Mouse (Mus musculus): ENCODE results near the gene Dnph1. TPM values are rescaled to one million over a fixed set of nuclear protein-coding genes. Genes with fewer than 3 reads are reported as not detected.

Dnph1 gene
- total RNA-seq (2021) = 1 to 10 TPM; 3.5 to 5.4 TPM

- intact Hi-C loops (cut with DNase I) = no loop called here
- peak; percentile 76 to 80 for DNase-seq (ENCODE audit: low spot score in 2 of 2)
Measured at GRCm38 (mm10) chr17:46496623-46497434, at the start of gene Dnph1. Gene Dnph1 (plus strand): TSS chr17:46496711.

GRCm38 (mm10) chr17:46452683-46453082 is 43.8 kb upstream of the Dnph1 start:
- intact Hi-C loops (cut with DNase I) = no loop called here

GRCm38 (mm10) chr17:46453302-46453948 is 43.1 kb upstream of the Dnph1 start:
- no peak for DNase-seq (ENCODE audit: low spot score in 2 of 2)
- intact Hi-C loops (cut with DNase I) = no loop called here

More at GRCm38 (mm10) chr17:46452683-46453082, 43.8 kb upstream of the Dnph1 start:
- no peak for DNase-seq (ENCODE audit: low spot score in 2 of 2)

GRCm38 (mm10) chr17:46453970-46454411 is 42.5 kb upstream of the Dnph1 start:
- intact Hi-C loops (cut with DNase I) = no loop called here
- DNase-seq (ENCODE audit: low spot score in 2 of 2) = no peak

- no peak for DNase-seq (ENCODE audit: low spot score in 2 of 2)
- intact Hi-C loops (cut with DNase I) = no loop called here
Measured at GRCm38 (mm10) chr17:46454539-46454938, 42.0 kb upstream of the Dnph1 start.

GRCm38 (mm10) chr17:46455110-46455691 is 41.3 kb upstream of the Dnph1 start:
- no peak for DNase-seq (ENCODE audit: low spot score in 2 of 2)
- intact Hi-C loops (cut with DNase I) = no loop called here

GRCm38 (mm10) chr17:46457791-46458190 is 38.7 kb upstream of the Dnph1 start:
- no peak for DNase-seq (ENCODE audit: low spot score in 2 of 2)
- intact Hi-C loops (cut with DNase I) = no loop called here

- intact Hi-C loops (cut with DNase I) = no loop called here
- no peak for DNase-seq (ENCODE audit: low spot score in 2 of 2)
Measured at GRCm38 (mm10) chr17:46458439-46458838, 38.1 kb upstream of the Dnph1 start.

GRCm38 (mm10) chr17:46460673-46461072 is 35.8 kb upstream of the Dnph1 start:
- no peak for DNase-seq (ENCODE audit: low spot score in 2 of 2)
- intact Hi-C loops (cut with DNase I) = no loop called here

GRCm38 (mm10) chr17:46461347-46461746 is 35.2 kb upstream of the Dnph1 start:
- intact Hi-C loops (cut with DNase I) = no loop called here
- DNase-seq (ENCODE audit: low spot score in 2 of 2) = no peak

GRCm38 (mm10) chr17:46462226-46462625 is 34.3 kb upstream of the Dnph1 start:
- DNase-seq (ENCODE audit: low spot score in 2 of 2) = no peak
- intact Hi-C loops (cut with DNase I) = no loop called here

- no peak for DNase-seq (ENCODE audit: low spot score in 2 of 2)
- intact Hi-C loops (cut with DNase I) = no loop called here
Measured at GRCm38 (mm10) chr17:46467830-46468229, 28.7 kb upstream of the Dnph1 start.

GRCm38 (mm10) chr17:46476601-46477000 is 19.9 kb upstream of the Dnph1 start:
- intact Hi-C loops (cut with DNase I) = no loop called here

GRCm38 (mm10) chr17:46477286-46477685 is 19.2 kb upstream of the Dnph1 start:
- no peak for DNase-seq (ENCODE audit: low spot score in 2 of 2)
- intact Hi-C loops (cut with DNase I) = no loop called here

More at GRCm38 (mm10) chr17:46476601-46477000, 19.9 kb upstream of the Dnph1 start:
- no peak for DNase-seq (ENCODE audit: low spot score in 2 of 2)

- intact Hi-C loops (cut with DNase I) = no loop called here
- peak; percentile 66 to 72 for DNase-seq (ENCODE audit: low spot score in 2 of 2)
Measured at GRCm38 (mm10) chr17:46483561-46484001, 12.9 kb upstream of the Dnph1 start.

GRCm38 (mm10) chr17:46484021-46484431 is 12.5 kb upstream of the Dnph1 start:
- intact Hi-C loops (cut with DNase I) = no loop called here
- DNase-seq (ENCODE audit: low spot score in 2 of 2) = peak; percentile 28 to 38

GRCm38 (mm10) chr17:46484461-46484875 is 12.0 kb upstream of the Dnph1 start:
- intact Hi-C loops (cut with DNase I) = no loop called here
- no peak for DNase-seq (ENCODE audit: low spot score in 2 of 2)

GRCm38 (mm10) chr17:46486995-46487394 is 9.5 kb upstream of the Dnph1 start:
- intact Hi-C loops (cut with DNase I) = no loop called here
- peak; percentile 18 to 37 for DNase-seq (ENCODE audit: low spot score in 2 of 2)

- DNase-seq (ENCODE audit: low spot score in 2 of 2) = peak; percentile 67 to 70
- intact Hi-C loops (cut with DNase I) = no loop called here
Measured at GRCm38 (mm10) chr17:46487431-46487830, 9.1 kb upstream of the Dnph1 start, which contains the start of gene Ttbk1. Gene Ttbk1 (minus strand): TSS chr17:46487675.

- no peak for DNase-seq (ENCODE audit: low spot score in 2 of 2)
- intact Hi-C loops (cut with DNase I) = no loop called here
Measured at GRCm38 (mm10) chr17:46495486-46495885, 1.0 kb upstream of the Dnph1 start.
